Mouse (Mus musculus) CH12.LX (cell line): ENCODE data around the gene Fgfr1op. TPM values are rescaled to one million over a fixed set of nuclear protein-coding genes. Genes with fewer than 3 reads are reported as not detected.

Experiments
- DNase-seq: peaks from one replicate; pipeline ENCODE4 v3.0.0-alpha.2; 2013; ENCODE audit errors: extremely low read depth
- H3K27ac ChIP-seq: 2 replicates; pipeline ENCODE4 v1.5.1; 2012; ENCODE audit warnings: low read depth, mild to moderate bottlenecking, control low read depth, moderate library complexity; ENCODE audit not compliant: insufficient read depth
- H3K27me3 ChIP-seq: replicated peaks from 2 replicates; pipeline ENCODE3; 2012; ENCODE audit warnings: inconsistent platforms
- H3K36me3 ChIP-seq, 2 experiments: replicated peaks in 1 of 2; 2 replicates each; pipeline versions ENCODE3 to v1.6.1; 2012; ENCODE audit warnings: inconsistent platforms in 1 of 2, low read length in 1 of 2, mild to moderate bottlenecking in 1 of 2, mixed read lengths in 1 of 2, moderate library complexity in 1 of 2; ENCODE audit not compliant: control insufficient read depth in 1 of 2, insufficient read depth in 1 of 2
- H3K4me1 ChIP-seq, 2 experiments: 2 replicates each; pipeline ENCODE4 v1.6.1; 2012; ENCODE audit warnings: inconsistent platforms in 1 of 2, moderate library complexity in 1 of 2; ENCODE audit not compliant: insufficient read depth in 2 of 2, control insufficient read depth in 1 of 2
- H3K4me2 ChIP-seq: 2 replicates; pipeline ENCODE4 v1.6.1; 2012; ENCODE audit warnings: low read depth, mild to moderate bottlenecking, control low read depth; ENCODE audit not compliant: poor library complexity, insufficient read depth, severe bottlenecking
- H3K4me3 ChIP-seq, 3 experiments: fragments of 150-350 bp in 1 of 3; sonication (generic) in 1 of 3; replicated peaks in 1 of 3; 2 replicates each; pipeline versions ENCODE3 to v1.5.1; 2011 to 2012; ENCODE audit warnings: low read depth in 2 of 3, low read length in 2 of 3, mild to moderate bottlenecking in 2 of 3, moderate library complexity in 2 of 3, control low read depth in 1 of 3, improper control_type of control experiment in 1 of 3, inconsistent platforms in 1 of 3, mixed read lengths in 1 of 3; ENCODE audit not compliant: poor library complexity in 1 of 3
- H3K79me2 ChIP-seq: replicated peaks from 2 replicates; pipeline ENCODE4 v1.6.1; 2012; ENCODE audit warnings: mild to moderate bottlenecking, moderate library complexity; ENCODE audit not compliant: control insufficient read depth, poor library complexity, insufficient read depth, severe bottlenecking; ENCODE audit errors: extremely low read depth
- H3K9ac ChIP-seq: 2 replicates; pipeline ENCODE4 v1.6.1; 2012; ENCODE audit warnings: low read depth, mild to moderate bottlenecking, control low read depth, moderate library complexity; ENCODE audit not compliant: insufficient read depth
- H3K9me3 ChIP-seq: replicated peaks from 2 replicates; pipeline ENCODE3; 2012; ENCODE audit warnings: low read length, inconsistent platforms, mixed read lengths
- BHLHE40 ChIP-seq: IDR thresholded peaks from 2 replicates; pipeline ENCODE4 v1.6.1; 2011; ENCODE audit warnings: mild to moderate bottlenecking, low read depth, low read length, improper control_type of control experiment
- CHD2 ChIP-seq: IDR thresholded peaks from 2 replicates; pipeline ENCODE4 v1.6.1; 2011; ENCODE audit warnings: low read length, improper control_type of control experiment
- ELF1 ChIP-seq: IDR thresholded peaks from 2 replicates; pipeline ENCODE4 v1.6.1; 2014; ENCODE audit warnings: low read depth, mild to moderate bottlenecking, inconsistent platforms, low read length, improper control_type of control experiment
- EP300 ChIP-seq: IDR thresholded peaks from 2 replicates; pipeline ENCODE4 v1.6.1; 2011; ENCODE audit warnings: low read length, improper control_type of control experiment
- ETS1 ChIP-seq: conservative IDR thresholded peaks from 2 replicates; pipeline ENCODE4 v1.6.1; 2012; ENCODE audit warnings: low read depth, mild to moderate bottlenecking, inconsistent platforms, low read length, improper control_type of control experiment, moderate library complexity
- HCFC1 ChIP-seq: IDR thresholded peaks from 2 replicates; pipeline ENCODE4 v1.6.1; 2012; ENCODE audit warnings: low read depth, mild to moderate bottlenecking, inconsistent platforms, low read length, improper control_type of control experiment
- IRF4 ChIP-seq: IDR thresholded peaks from 2 replicates; pipeline ENCODE4 v1.6.1; 2014; ENCODE audit warnings: low read depth, mild to moderate bottlenecking, inconsistent platforms, low read length, improper control_type of control experiment
- KAT2A ChIP-seq: IDR thresholded peaks from 2 replicates; pipeline ENCODE4 v1.6.1; 2012; ENCODE audit warnings: low read length, improper control_type of control experiment, inconsistent platforms; ENCODE audit not compliant: insufficient replicate concordance
- MAFK ChIP-seq: IDR thresholded peaks from 2 replicates; pipeline ENCODE4 v1.6.1; 2011; ENCODE audit warnings: low read length, improper control_type of control experiment; ENCODE audit not compliant: insufficient replicate concordance
- MAX ChIP-seq: IDR thresholded peaks from 2 replicates; pipeline ENCODE4 v1.6.1; 2011; ENCODE audit warnings: low read length, improper control_type of control experiment
- MAZ ChIP-seq: IDR thresholded peaks from 2 replicates; pipeline ENCODE4 v1.6.1; 2012; ENCODE audit warnings: low read depth, mild to moderate bottlenecking, inconsistent platforms, low read length, improper control_type of control experiment, moderate library complexity
- MEF2A ChIP-seq: IDR thresholded peaks from 2 replicates; pipeline ENCODE4 v1.6.1; 2014; ENCODE audit warnings: low read depth, mild to moderate bottlenecking, inconsistent platforms, low read length, improper control_type of control experiment, borderline replicate concordance
- MXI1 ChIP-seq: IDR thresholded peaks from 2 replicates; pipeline ENCODE4 v1.6.1; 2011; ENCODE audit warnings: mild to moderate bottlenecking, low read depth, low read length, improper control_type of control experiment
- MYC ChIP-seq: IDR thresholded peaks from 2 replicates; pipeline ENCODE4 v1.6.1; 2011; ENCODE audit warnings: low read depth, mild to moderate bottlenecking, improper control_type of control experiment, low read length
- PAX5 ChIP-seq: IDR thresholded peaks from 2 replicates; pipeline ENCODE4 v1.6.1; 2012; ENCODE audit warnings: low read length, inconsistent platforms, mixed read lengths
- POLR2A ChIP-seq: IDR thresholded peaks from 2 replicates; pipeline ENCODE4 v1.6.1; 2011; ENCODE audit warnings: low read depth, mild to moderate bottlenecking, improper control_type of control experiment, low read length
- POLR2AphosphoS2 ChIP-seq: IDR thresholded peaks from 2 replicates; pipeline ENCODE4 v1.6.1; 2011; ENCODE audit warnings: low read depth, low read length, improper control_type of control experiment
- RCOR1 ChIP-seq: conservative IDR thresholded peaks from 2 replicates; pipeline ENCODE4 v1.6.1; 2012; ENCODE audit warnings: low read depth, mild to moderate bottlenecking, inconsistent platforms, low read length, improper control_type of control experiment
- SIN3A ChIP-seq: IDR thresholded peaks from 2 replicates; pipeline ENCODE4 v1.6.1; 2012; ENCODE audit warnings: low read length, improper control_type of control experiment, inconsistent platforms
- USF1 ChIP-seq: IDR thresholded peaks from 2 replicates; pipeline ENCODE4 v1.6.1; 2014; ENCODE audit warnings: low read depth, mild to moderate bottlenecking, inconsistent platforms, low read length, improper control_type of control experiment
- USF2 ChIP-seq: conservative IDR thresholded peaks from 2 replicates; pipeline ENCODE4 v1.6.1; 2011; ENCODE audit warnings: low read depth, low read length, improper control_type of control experiment
- dilution Hi-C: fragments of 300-500 bp; cut with MboI; formaldehyde crosslinking; loops from 2 replicates; pipeline ENCODE4 v1.14.3; 2020; ENCODE audit warnings: low sequenced_read_pairs; ENCODE audit not compliant: extremely low pct_unique_long_range_greater_than_20kb, extremely low pct_ligation_motif_present
- in situ Hi-C: fragments of 300-500 bp; cut with MboI; formaldehyde crosslinking; loops from 3 replicates; pipeline ENCODE4 v1.14.3; 2019; ENCODE audit warnings: low sequenced_read_pairs, low pct_ligation_motif_present, low pct_unique_long_range_greater_than_20kb, mixed read lengths
- polyA plus RNA-seq: library from polyadenylated mRNA; unstranded; fragments of >175 nt; gene quantifications from 2 replicates; pipeline ENCODE4 v1.2.1, GENCODE M21; 2012; ENCODE audit warnings: low read depth; ENCODE audit not compliant: insufficient read length
- total RNA-seq, 2 experiments: library from RNA; depleted of rRNA; stranded (reverse); fragments of 300-350 nt in 1 of 2; fragments of >200 nt in 1 of 2; gene quantifications; 2 replicates each; pipeline ENCODE4 v1.2.3; 2012 to 2014

Fgfr1op gene
- total and polyA plus RNA-seq, 3 experiments = 29.8 to 56.3 (median 46.9) TPM

DNA sequence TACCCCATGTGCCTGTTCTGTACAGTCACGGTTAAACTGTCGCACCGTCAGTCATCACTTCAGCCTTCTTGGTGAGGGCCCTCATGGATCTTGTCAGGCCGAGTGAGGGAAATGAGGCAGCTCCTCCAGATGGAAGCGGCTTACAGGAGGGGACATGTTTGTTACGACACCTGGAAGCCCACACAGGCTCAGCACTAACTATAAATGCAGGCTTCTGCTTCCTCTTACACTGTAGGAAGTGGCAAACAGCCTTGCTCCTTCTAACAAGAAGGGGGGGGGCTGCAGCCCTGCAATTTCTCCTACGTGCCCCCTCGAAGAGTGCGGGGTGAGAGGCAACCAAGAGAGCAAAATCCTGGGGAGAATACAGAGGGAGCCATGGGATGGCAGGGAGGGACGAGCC is 45.4 kb downstream of the Fgfr1op start:
- no peak for DNase-seq

DNA sequence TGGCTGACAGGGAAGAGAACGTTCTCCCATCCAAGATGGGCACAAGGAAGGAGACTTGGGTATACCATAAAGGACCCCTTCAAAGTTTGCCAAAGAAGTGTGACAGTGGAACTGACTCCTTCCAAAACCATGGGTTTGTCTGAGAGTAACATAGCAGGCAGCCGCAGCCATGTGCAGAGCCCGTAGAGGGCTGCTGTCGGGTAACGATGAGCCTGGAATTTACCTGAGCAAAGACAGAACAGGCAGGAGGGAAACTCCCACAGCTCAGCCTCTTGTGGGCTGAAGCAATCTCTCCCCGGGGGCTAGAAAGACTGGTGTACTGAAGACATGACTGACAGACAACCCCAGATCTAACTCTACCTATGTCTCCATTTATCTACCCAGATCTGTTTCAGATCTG is 46.1 kb downstream of the Fgfr1op start:
- Histone ChIP-seq H3K9me3 (no peaks in the 10 kb centered on the region), H3K4me1 (peaks cover 21 to 50% of the 10 kb centered on the region in 2 experiments), H3K9ac (no peak overlapping the region), H3K27me3 (no peaks in the 10 kb centered on the region), H3K36me3 (no peaks in the 10 kb centered on the region), H3K79me2 (no peaks in the 10 kb centered on the region), H3K4me2 (peak overlapping the region; percentile 41; the same call in 1 of the 2 replicates), H3K27ac (no peak overlapping the region), H3K4me3 (no peak overlapping the region)
- dilution Hi-C loops = no loop called here
- in situ Hi-C loops = loop anchor here (5.0 kb wide), 1 partner anchor 36 kb away; no protein-coding TSS in a partner anchor
- TF ChIP-seq MAX = peak; percentile 49; the same call in 1 of the 2 replicates
- TF ChIP-seq IRF4 = peak; percentile 24; the same call in 1 of the 2 replicates
- TF ChIP-seq ETS1 = peak; percentile 30; the same call in 1 of the 2 replicates
- TF ChIP-seq MYC = peak; percentile 52; the same call in 1 of the 2 replicates
- TF ChIP-seq MEF2A = no peak; the same call in 1 of the 2 replicates
- peak; percentile 30; the same call in 1 of the 2 replicates for TF ChIP-seq BHLHE40
- no peak for TF ChIP-seq EP300
- TF ChIP-seq ELF1 = 0 out of 2 replicates have a peak, but pooled peaks have one; percentile 25
- no peak for TF ChIP-seq POLR2A
- TF ChIP-seq MXI1 = peak; percentile 41; the same call in 1 of the 2 replicates
- no peak for DNase-seq

More for the DNA sequence above, 45.4 kb downstream of the Fgfr1op start:
- in situ Hi-C loops = loop anchor here (5.0 kb wide), 1 partner anchor 37 kb away; no protein-coding TSS in a partner anchor
- Histone ChIP-seq H3K4me3 (peak overlapping the region in 1 of 3 experiments; percentile 10), H3K9me3 (no peaks in the 10 kb centered on the region), H3K27me3 (no peaks in the 10 kb centered on the region), H3K9ac (no peak overlapping the region), H3K4me2 (no peak overlapping the region), H3K79me2 (no peaks in the 10 kb centered on the region), H3K36me3 (no peaks in the 10 kb centered on the region), H3K27ac (no peak overlapping the region), H3K4me1 (peaks cover 21 to 50% of the 10 kb centered on the region in 2 experiments)
- TF ChIP-seq RCOR1 (no peak), USF2 (no peak), PAX5 (no peak), MAFK (no peak), SIN3A (no peak), BHLHE40 (no peak), USF1 (no peak), ETS1 (no peak), MAX (no peak), ELF1 (no peak), EP300 (no peak), MAZ (no peak), HCFC1 (no peak), CHD2 (no peak), POLR2AphosphoS2 (no peak), KAT2A (no peak)
- dilution Hi-C loops = no loop called here
